Mouse (Mus musculus): ENCODE data around the gene Tspan14. TPM values are rescaled to one million over a fixed set of nuclear protein-coding genes. Genes with fewer than 3 reads are reported as not detected.

Tspan14 gene
- polyA plus RNA-seq, 1 experiment from 2014 or later, result 59.0 TPM

GRCm38 (mm10) chr14:40924378-40925113, 42.1 kb downstream of the Tspan14 start:
- H3K27me3 ChIP-seq, result no peaks in the 10 kb centered on the region
- POLR2A ChIA-PET, result interaction anchor here (0.5 kb wide), 1 partner anchor 299 kb away, joined by 3 read pairs; no protein-coding TSS in a partner anchor
- CTCF ChIA-PET, result interaction anchor here (0.7 kb wide), 1 partner anchor 10 kb away, joined by 3 read pairs; no protein-coding TSS in a partner anchor
- no peak for TF ChIP-seq CTCF (IDR thresholded peaks at IDR 0.05)
- in situ Hi-C loops (cut with MboI; ENCODE audit: low pct_unique_long_range_greater_than_20kb), result no loop called here
- DNase-seq (ENCODE audit: low read depth, low spot score) (no peak), ATAC-seq (no peak)

GRCm38 (mm10) chr14:40921241-40921640, 45.4 kb downstream of the Tspan14 start:
- ChIA-PET CTCF (interaction anchor here (1.4 kb wide), 1 partner anchor 26 kb away, joined by 3 read pairs; no protein-coding TSS in a partner anchor), POLR2A (interaction anchor here (0.5 to 0.8 kb wide), 2 partner anchors 18 to 44 kb away, joined by 3 to 5 read pairs; no protein-coding TSS in a partner anchor)
- ATAC-seq, result no peak
- no peak for TF ChIP-seq CTCF (IDR thresholded peaks at IDR 0.05)
- in situ Hi-C loops (cut with MboI; ENCODE audit: low pct_unique_long_range_greater_than_20kb), result no loop called here
- no peak for DNase-seq (ENCODE audit: low read depth, low spot score)
- no peaks in the 10 kb centered on the region for H3K27me3 ChIP-seq

- ATAC-seq (no peak), DNase-seq (ENCODE audit: low read depth, low spot score) (no peak)
- ChIA-PET POLR2A (interaction anchor here (4.1 kb wide), 1 partner anchor 48 kb away, joined by 18 read pairs; the partner anchor contains the start of gene Tspan14), CTCF (interaction anchor here (1.2 to 6.5 kb wide), 5 partner anchors 30 to 57 kb away, joined by 3 to 68 read pairs (median 21); no protein-coding TSS in a partner anchor)
- H3K27me3 ChIP-seq, result no peaks in the 10 kb centered on the region
- no peak for TF ChIP-seq CTCF (IDR thresholded peaks at IDR 0.05)
- in situ Hi-C loops (cut with MboI; ENCODE audit: low pct_unique_long_range_greater_than_20kb), result no loop called here
Measured at GRCm38 (mm10) chr14:40919521-40919920, 47.1 kb downstream of the Tspan14 start.

- in situ Hi-C loops (cut with MboI; ENCODE audit: low pct_unique_long_range_greater_than_20kb), result no loop called here
- ChIA-PET CTCF (interaction anchor here (1.3 to 6.5 kb wide), 13 partner anchors 8 to 117 kb away, joined by 3 to 68 read pairs (median 8); no protein-coding TSS in a partner anchor), POLR2A (interaction anchor here (0.7 to 4.1 kb wide), 3 partner anchors 14 to 49 kb away, joined by 3 to 18 read pairs (median 4); partner anchors contain the start of gene Tspan14)
- no peak for ATAC-seq
- no peaks in the 10 kb centered on the region for H3K27me3 ChIP-seq
- TF ChIP-seq CTCF (IDR thresholded peaks at IDR 0.05), result no peak
- DNase-seq (ENCODE audit: low read depth, low spot score), result no peak
Measured at GRCm38 (mm10) chr14:40918477-40918876, 48.1 kb downstream of the Tspan14 start.

GRCm38 (mm10) chr14:40917632-40918031, 49.0 kb downstream of the Tspan14 start:
- ChIA-PET POLR2A (interaction anchor here (0.7 to 4.1 kb wide), 3 partner anchors 13 to 50 kb away, joined by 3 to 18 read pairs (median 4); partner anchors contain the start of gene Tspan14), CTCF (interaction anchor here (0.7 to 6.5 kb wide), 24 partner anchors 9 to 125 kb away, joined by 3 to 68 read pairs (median 4); no protein-coding TSS in a partner anchor)
- no peak for TF ChIP-seq CTCF (IDR thresholded peaks at IDR 0.05)
- in situ Hi-C loops (cut with MboI; ENCODE audit: low pct_unique_long_range_greater_than_20kb), result no loop called here
- ATAC-seq (peak; percentile 88), DNase-seq (ENCODE audit: low read depth, low spot score) (peak; percentile 59)
- H3K27me3 ChIP-seq, result no peaks in the 10 kb centered on the region

- DNase-seq (ENCODE audit: low read depth, low spot score), result no peak
- no peak for ATAC-seq
- POLR2A ChIA-PET, result interaction anchor here (4.1 kb wide), 1 partner anchor 51 kb away, joined by 18 read pairs; the partner anchor contains the start of gene Tspan14
- in situ Hi-C loops (cut with MboI; ENCODE audit: low pct_unique_long_range_greater_than_20kb), result no loop called here
- no peak for TF ChIP-seq CTCF (IDR thresholded peaks at IDR 0.05)
- CTCF ChIA-PET, result interaction anchor here (1.0 to 6.5 kb wide), 12 partner anchors 10 to 109 kb away, joined by 3 to 68 read pairs (median 4); no protein-coding TSS in a partner anchor
- no peaks in the 10 kb centered on the region for H3K27me3 ChIP-seq
Measured at GRCm38 (mm10) chr14:40916667-40917066, 49.9 kb downstream of the Tspan14 start.

- ChIA-PET POLR2A (interaction anchor here (0.6 kb wide), 1 partner anchor 102 kb away, joined by 3 read pairs; no protein-coding TSS in a partner anchor), CTCF (interaction anchor here (0.7 to 6.5 kb wide), 7 partner anchors 12 to 118 kb away, joined by 3 to 68 read pairs (median 3); partner anchors contain the start of gene Sh2d4b)
- H3K27me3 ChIP-seq, result no peaks in the 10 kb centered on the region
- in situ Hi-C loops (cut with MboI; ENCODE audit: low pct_unique_long_range_greater_than_20kb), result no loop called here
- ATAC-seq (no peak), DNase-seq (ENCODE audit: low read depth, low spot score) (no peak)
- no peak for TF ChIP-seq CTCF (IDR thresholded peaks at IDR 0.05)
Measured at GRCm38 (mm10) chr14:40915838-40916237, 50.8 kb downstream of the Tspan14 start.

GRCm38 (mm10) chr14:40914701-40915100, 51.9 kb downstream of the Tspan14 start:
- no peaks in the 10 kb centered on the region for H3K27me3 ChIP-seq
- POLR2A ChIA-PET, result no interaction called here
- no peak for TF ChIP-seq CTCF (IDR thresholded peaks at IDR 0.05)
- CTCF ChIA-PET, result interaction anchor here (1.0 to 6.5 kb wide), 4 partner anchors 21 to 121 kb away, joined by 3 to 68 read pairs (median 4); partner anchors contain the start of gene Sh2d4b
- in situ Hi-C loops (cut with MboI; ENCODE audit: low pct_unique_long_range_greater_than_20kb), result loop anchor here (5.0 kb wide), 2 partner anchors 58 to 118 kb away; no protein-coding TSS in a partner anchor
- DNase-seq (ENCODE audit: low read depth, low spot score), result no peak
- no peak for ATAC-seq

GRCm38 (mm10) chr14:40913709-40914108, 52.9 kb downstream of the Tspan14 start:
- ATAC-seq (no peak), DNase-seq (ENCODE audit: low read depth, low spot score) (no peak)
- H3K27me3 ChIP-seq, result no peaks in the 10 kb centered on the region
- CTCF ChIA-PET, result interaction anchor here (0.9 kb wide), 1 partner anchor 14 kb away, joined by 3 read pairs; no protein-coding TSS in a partner anchor
- no peak for TF ChIP-seq CTCF (IDR thresholded peaks at IDR 0.05)
- in situ Hi-C loops (cut with MboI; ENCODE audit: low pct_unique_long_range_greater_than_20kb), result loop anchor here (5.0 kb wide), 2 partner anchors 59 to 119 kb away; no protein-coding TSS in a partner anchor
- POLR2A ChIA-PET, result interaction anchor here (0.6 kb wide), 1 partner anchor 10 kb away, joined by 4 read pairs; no protein-coding TSS in a partner anchor

- H3K27me3 ChIP-seq, result no peaks in the 10 kb centered on the region
- DNase-seq (ENCODE audit: low read depth, low spot score), result no peak
- CTCF ChIA-PET, result interaction anchor here (1.3 kb wide), 1 partner anchor 38 kb away, joined by 3 read pairs; no protein-coding TSS in a partner anchor
- POLR2A ChIA-PET, result no interaction called here
- peak; percentile 16 for ATAC-seq
- in situ Hi-C loops (cut with MboI; ENCODE audit: low pct_unique_long_range_greater_than_20kb), result loop anchor here (5.0 kb wide), 2 partner anchors 61 to 121 kb away; no protein-coding TSS in a partner anchor
- no peak for TF ChIP-seq CTCF (IDR thresholded peaks at IDR 0.05)
Measured at GRCm38 (mm10) chr14:40911529-40911928, 55.1 kb downstream of the Tspan14 start.
